Mouse (Mus musculus): Measurements from ENCODE around the gene Gm17555. TPM values are rescaled to one million over a fixed set of nuclear protein-coding genes. Genes with fewer than 3 reads are reported as not detected.
"Not testable (repeated sequence)": the region's sequence is repeated elsewhere in the genome, so short reads cannot be mapped to it uniquely, and the experiment has no call there.

Gm17555 gene
- not detected in 2 replicates for polyA plus RNA-seq (2014; fragmentation: Nextera tagmentation; extraction: Ambion mirVana)

- 82% methylated on average over 3 of the region's 3 CpGs for WGBS
These were observed at the start of gene Gm17555 for GRCm38 (mm10) chr2:126214800-126215199. TSS of gene Gm17555 (plus strand) at chr2:126215100.

GRCm38 (mm10) chr2:126165277-126166018 is 49.5 kb upstream of the Gm17555 start:
- DNase-seq (ENCODE audit: low spot score) (no peak), ATAC-seq (ENCODE audit: low FRiP score) (no peak)
- Histone ChIP-seq H3K36me3 (ENCODE audit: control insufficient read depth, insufficient read depth, low read length) (peaks cover 2% of the 10 kb centered on the region; the same call in 1 of the 2 replicates), H3K4me3 (ENCODE audit: low read depth, low read length) (no peak overlapping the region), H3K9me3 (ENCODE audit: control insufficient read depth, low read length) (no peaks in the 10 kb centered on the region), H3K4me2 (replicated peaks; ENCODE audit: low read depth, low read length) (no peak overlapping the region), H3K27me3 (ENCODE audit: control insufficient read depth, insufficient read depth, low read length) (no peaks in the 10 kb centered on the region), H3K27ac (ENCODE audit: low read depth, low read length) (no peak overlapping the region), H3K4me1 (replicated peaks; ENCODE audit: control insufficient read depth, insufficient read depth, low read length) (no peaks in the 10 kb centered on the region), H3K9ac (ENCODE audit: low read depth, low read length) (no peak overlapping the region)
- 90% methylated on average over 5 of the region's 5 CpGs for WGBS

More at GRCm38 (mm10) chr2:126214800-126215199, at the start of gene Gm17555:
- H3K4me2 ChIP-seq (replicated peaks; ENCODE audit: low read depth, low read length); DNase-seq (ENCODE audit: low spot score); ATAC-seq (ENCODE audit: low FRiP score); H3K9ac ChIP-seq (ENCODE audit: low read depth, low read length); H3K9me3 ChIP-seq (ENCODE audit: control insufficient read depth, low read length); H3K4me1 ChIP-seq (replicated peaks; ENCODE audit: control insufficient read depth, insufficient read depth, low read length); H3K36me3 ChIP-seq (ENCODE audit: control insufficient read depth, insufficient read depth, low read length); H3K27me3 ChIP-seq (ENCODE audit: control insufficient read depth, insufficient read depth, low read length); H3K4me3 ChIP-seq (ENCODE audit: low read depth, low read length); H3K27ac ChIP-seq (ENCODE audit: low read depth, low read length): not testable (repeated sequence)

- Histone ChIP-seq H3K36me3 (ENCODE audit: control insufficient read depth, insufficient read depth, low read length) (no peaks in the 10 kb centered on the region), H3K27ac (ENCODE audit: low read depth, low read length) (no peak overlapping the region), H3K4me1 (replicated peaks; ENCODE audit: control insufficient read depth, insufficient read depth, low read length) (no peaks in the 10 kb centered on the region), H3K4me3 (ENCODE audit: low read depth, low read length) (no peak overlapping the region), H3K9me3 (ENCODE audit: control insufficient read depth, low read length) (no peaks in the 10 kb centered on the region), H3K27me3 (ENCODE audit: control insufficient read depth, insufficient read depth, low read length) (no peaks in the 10 kb centered on the region), H3K4me2 (replicated peaks; ENCODE audit: low read depth, low read length) (no peak overlapping the region), H3K9ac (ENCODE audit: low read depth, low read length) (no peak overlapping the region)
- DNase-seq (ENCODE audit: low spot score) (no peak), ATAC-seq (ENCODE audit: low FRiP score) (no peak)
These were observed 48.6 kb upstream of the Gm17555 start for GRCm38 (mm10) chr2:126166335-126166734.

- Histone ChIP-seq H3K27me3 (ENCODE audit: control insufficient read depth, insufficient read depth, low read length) (no peaks in the 10 kb centered on the region), H3K9me3 (ENCODE audit: control insufficient read depth, low read length) (no peaks in the 10 kb centered on the region), H3K27ac (ENCODE audit: low read depth, low read length) (no peak overlapping the region), H3K4me2 (replicated peaks; ENCODE audit: low read depth, low read length) (no peak overlapping the region), H3K4me1 (replicated peaks; ENCODE audit: control insufficient read depth, insufficient read depth, low read length) (no peaks in the 10 kb centered on the region), H3K36me3 (ENCODE audit: control insufficient read depth, insufficient read depth, low read length) (no peaks in the 10 kb centered on the region), H3K4me3 (ENCODE audit: low read depth, low read length) (no peak overlapping the region), H3K9ac (ENCODE audit: low read depth, low read length) (no peak overlapping the region)
- ATAC-seq (ENCODE audit: low FRiP score) (no peak), DNase-seq (ENCODE audit: low spot score) (no peak)
- 91% methylated on average over 8 of the region's 8 CpGs for WGBS
These were observed 47.9 kb upstream of the Gm17555 start for GRCm38 (mm10) chr2:126166848-126167617.

- no peak overlapping the region for H3K4me3 ChIP-seq (ENCODE audit: low read depth, low read length)
- ATAC-seq (ENCODE audit: low FRiP score) (no peak), DNase-seq (ENCODE audit: low spot score) (no peak)
- H3K4me2 ChIP-seq (replicated peaks; ENCODE audit: low read depth, low read length): no peak overlapping the region
- H3K9me3 ChIP-seq (ENCODE audit: control insufficient read depth, low read length): no peaks in the 10 kb centered on the region
- no peak overlapping the region for H3K27ac ChIP-seq (ENCODE audit: low read depth, low read length)
- H3K27me3 ChIP-seq (ENCODE audit: control insufficient read depth, insufficient read depth, low read length): no peaks in the 10 kb centered on the region
- 85% methylated on average over 1 of the region's 1 CpGs for WGBS
- H3K4me1 ChIP-seq (replicated peaks; ENCODE audit: control insufficient read depth, insufficient read depth, low read length): no peaks in the 10 kb centered on the region
- H3K9ac ChIP-seq (ENCODE audit: low read depth, low read length): no peak overlapping the region
- no peaks in the 10 kb centered on the region for H3K36me3 ChIP-seq (ENCODE audit: control insufficient read depth, insufficient read depth, low read length)
These were observed 43.5 kb upstream of the Gm17555 start for GRCm38 (mm10) chr2:126171427-126171826.

GRCm38 (mm10) chr2:126191306-126191705 is 23.6 kb upstream of the Gm17555 start:
- Histone ChIP-seq H3K27me3 (ENCODE audit: control insufficient read depth, insufficient read depth, low read length) (no peaks in the 10 kb centered on the region), H3K9ac (ENCODE audit: low read depth, low read length) (no peak overlapping the region), H3K9me3 (ENCODE audit: control insufficient read depth, low read length) (no peaks in the 10 kb centered on the region), H3K4me2 (replicated peaks; ENCODE audit: low read depth, low read length) (no peak overlapping the region), H3K36me3 (ENCODE audit: control insufficient read depth, insufficient read depth, low read length) (no peaks in the 10 kb centered on the region), H3K4me3 (ENCODE audit: low read depth, low read length) (no peak overlapping the region), H3K4me1 (replicated peaks; ENCODE audit: control insufficient read depth, insufficient read depth, low read length) (no peaks in the 10 kb centered on the region), H3K27ac (ENCODE audit: low read depth, low read length) (no peak overlapping the region)
- DNase-seq (ENCODE audit: low spot score): no peak
- no peak for ATAC-seq (ENCODE audit: low FRiP score)
- 84% methylated on average over 4 of the region's 4 CpGs for WGBS

- H3K4me1 ChIP-seq (replicated peaks; ENCODE audit: control insufficient read depth, insufficient read depth, low read length): no peaks in the 10 kb centered on the region
- H3K27ac ChIP-seq (ENCODE audit: low read depth, low read length): no peak overlapping the region
- DNase-seq (ENCODE audit: low spot score) (no peak), ATAC-seq (ENCODE audit: low FRiP score) (no peak)
- H3K4me3 ChIP-seq (ENCODE audit: low read depth, low read length): no peak overlapping the region
- H3K4me2 ChIP-seq (replicated peaks; ENCODE audit: low read depth, low read length): no peak overlapping the region
- 81% methylated on average over 2 of the region's 2 CpGs for WGBS
- no peaks in the 10 kb centered on the region for H3K9me3 ChIP-seq (ENCODE audit: control insufficient read depth, low read length)
- H3K27me3 ChIP-seq (ENCODE audit: control insufficient read depth, insufficient read depth, low read length): no peaks in the 10 kb centered on the region
- H3K9ac ChIP-seq (ENCODE audit: low read depth, low read length): no peak overlapping the region
- no peaks in the 10 kb centered on the region for H3K36me3 ChIP-seq (ENCODE audit: control insufficient read depth, insufficient read depth, low read length)
These were observed 22.8 kb upstream of the Gm17555 start for GRCm38 (mm10) chr2:126192129-126192528.

- no peaks in the 10 kb centered on the region for H3K9me3 ChIP-seq (ENCODE audit: control insufficient read depth, low read length)
- H3K9ac ChIP-seq (ENCODE audit: low read depth, low read length): no peak overlapping the region
- WGBS: 81% methylated on average over 12 of the region's 12 CpGs
- H3K4me1 ChIP-seq (replicated peaks; ENCODE audit: control insufficient read depth, insufficient read depth, low read length): no peaks in the 10 kb centered on the region
- no peak overlapping the region for H3K27ac ChIP-seq (ENCODE audit: low read depth, low read length)
- H3K4me2 ChIP-seq (replicated peaks; ENCODE audit: low read depth, low read length): no peak overlapping the region
- ATAC-seq (ENCODE audit: low FRiP score): no peak
- no peak for DNase-seq (ENCODE audit: low spot score)
- no peaks in the 10 kb centered on the region for H3K36me3 ChIP-seq (ENCODE audit: control insufficient read depth, insufficient read depth, low read length)
- no peaks in the 10 kb centered on the region for H3K27me3 ChIP-seq (ENCODE audit: control insufficient read depth, insufficient read depth, low read length)
- H3K4me3 ChIP-seq (ENCODE audit: low read depth, low read length): no peak overlapping the region
These were observed 19.1 kb upstream of the Gm17555 start for GRCm38 (mm10) chr2:126195631-126196356.
